ENCODE assay signal across 39 mouse cellular contexts in the genomic region with DNA sequence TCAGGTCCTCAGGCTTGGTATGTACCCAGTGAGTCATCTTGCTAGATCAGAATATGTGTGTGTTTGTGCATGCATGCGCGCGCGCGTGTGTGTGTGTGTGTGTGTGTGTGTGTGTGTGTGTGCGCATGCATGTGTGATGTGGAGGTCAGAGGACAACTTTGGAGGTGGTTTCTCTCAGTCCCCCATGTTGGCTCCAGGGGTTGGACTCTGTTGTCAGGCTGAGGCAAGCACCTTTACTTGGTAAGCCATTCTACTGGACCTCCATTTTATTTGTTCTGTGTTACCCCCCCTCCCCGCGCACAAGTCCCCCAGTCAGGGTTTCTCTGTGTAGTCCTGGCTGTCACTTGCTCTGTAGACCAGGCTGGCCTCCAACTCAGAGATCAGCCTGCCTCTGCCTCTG. TPM values are rescaled to one million over a fixed set of nuclear protein-coding genes. Genes with fewer than 3 reads are reported as not detected.
"Had no signal": no experiment of that assay in that cellular context is flagged by ENCODE, and none has a peak within 500 bp of the region (broad histone marks: within the 10 kb centered on the region; RNA-seq: fewer than 3 reads in every experiment).

No protein-coding gene starts in this region.

- H3K36me3 ChIP-seq: heart, embryonic 13.5 days; hindbrain, embryonic 10.5 days; hindbrain, embryonic 12.5 days; intestine, embryonic 15.5 days; limb, embryonic 13.5 days; limb, embryonic 15.5 days; liver, embryonic 12.5 days had no signal

- H3K4me3 ChIP-seq: gastrocnemius, adult 2 months; heart, adult 2 months; heart, embryonic 13.5 days; heart, embryonic 15.5 days; hindbrain, embryonic 10.5 days; hindbrain, embryonic 12.5 days; intestine, embryonic 15.5 days; layer of hippocampus, adult 2 months; limb, embryonic 13.5 days; limb, embryonic 15.5 days; liver, embryonic 12.5 days had no signal

- H3K4me2 ChIP-seq: heart, embryonic 11.5 days; heart, embryonic 13.5 days; heart, embryonic 15.5 days; hindbrain, embryonic 12.5 days; hindbrain, embryonic 14.5 days; intestine, embryonic 15.5 days; limb, embryonic 13.5 days; limb, embryonic 15.5 days; liver, embryonic 12.5 days had no signal

- DNase-seq: gastrocnemius, adult 2 months; gastrocnemius, postnatal 10 days; gastrocnemius, postnatal 25 days; heart, adult 2 months; heart, postnatal 14 days; heart, postnatal 36 days; kidney, adult 18-20 months; kidney, adult 8-10 months; kidney, postnatal 10 days; kidney, postnatal 25 days; kidney, postnatal 4 days; left cerebral cortex, postnatal 4 days had no signal

- H3K27me3 ChIP-seq: heart, embryonic 15.5 days; hindbrain, embryonic 12.5 days; intestine, embryonic 15.5 days; limb, embryonic 15.5 days; liver, embryonic 12.5 days had no signal

- ATAC-seq: hindbrain, embryonic 16.5 days; inflammation-experienced regulatory T-cells, adult 6 months; intestine, embryonic 15.5 days; intestine, postnatal 0 days; liver, embryonic 12.5 days had no signal

- H3K27ac ChIP-seq: gastrocnemius, adult 2 months; heart, embryonic 13.5 days; heart, embryonic 15.5 days; hindbrain, embryonic 10.5 days; hindbrain, embryonic 12.5 days; hindbrain, embryonic 14.5 days; intestine, embryonic 15.5 days; layer of hippocampus, adult 2 months; limb, embryonic 13.5 days; limb, embryonic 15.5 days; liver, embryonic 12.5 days; liver, embryonic 14.5 days had no signal

- H3K9ac ChIP-seq: heart, embryonic 13.5 days; heart, embryonic 15.5 days; hindbrain, embryonic 12.5 days; hindbrain, embryonic 14.5 days; intestine, embryonic 15.5 days; limb, embryonic 13.5 days; limb, embryonic 15.5 days; liver, embryonic 12.5 days; liver, embryonic 14.5 days had no signal

- H3K4me1 ChIP-seq: hindbrain, embryonic 10.5 days; hindbrain, embryonic 12.5 days; intestine, embryonic 15.5 days; limb, embryonic 13.5 days; limb, embryonic 15.5 days; liver, embryonic 12.5 days had no signal

- H3K9me3 ChIP-seq: heart, embryonic 13.5 days; heart, embryonic 15.5 days; hindbrain, embryonic 10.5 days; hindbrain, embryonic 12.5 days; intestine, embryonic 15.5 days; limb, embryonic 13.5 days; limb, embryonic 15.5 days; liver, embryonic 12.5 days had no signal

RNA-seq across cellular contexts. Expression of gene Lrrc2, which starts 10.0 kb away (rescaled TPM):
- polyA plus RNA-seq: limb, embryonic 13.5 days; liver, adult 2 months had no signal

RNA-seq across cellular contexts. Expression of gene Tdgf1, which starts 15.4 kb away (rescaled TPM):
- total RNA-seq: gastrocnemius, adult 2 months; gastrocnemius, postnatal 10 days; gastrocnemius, postnatal 25 days; gastrocnemius, postnatal 4 days; granulocyte monocyte progenitor cell, adult 5-6 weeks; heart, adult 2 months; heart, postnatal 36 days; layer of hippocampus, postnatal 10 days; liver, adult 2 months had no signal
- polyA plus RNA-seq: heart, adult 2 months; heart, embryonic 11.5 days; heart, embryonic 13.5 days; heart, embryonic 15.5 days; heart, postnatal 0 days; hindbrain, embryonic 10.5 days; hindbrain, embryonic 12.5 days; intestine, embryonic 15.5 days; intestine, postnatal 0 days; kidney, embryonic 14.5 days; kidney, embryonic 16.5 days; limb, embryonic 11.5 days; liver, adult 2 months; liver, embryonic 12.5 days; liver, embryonic 14.5 days had no signal

RNA-seq across cellular contexts. Expression of gene Rtp3, which starts 29.0 kb away (rescaled TPM):
- total RNA-seq: granulocyte monocyte progenitor cell, adult 5-6 weeks had no signal
- polyA plus RNA-seq: hindbrain, embryonic 10.5 days; hindbrain, embryonic 12.5 days; hindbrain, embryonic 14.5 days; hindbrain, embryonic 16.5 days; inflammation-experienced regulatory T-cells, adult 6 months; limb, embryonic 11.5 days; limb, embryonic 13.5 days; limb, embryonic 15.5 days had no signal

RNA-seq across cellular contexts. Expression of gene Fam240a, which starts 44.7 kb away (rescaled TPM):
- total RNA-seq: granulocyte monocyte progenitor cell, adult 5-6 weeks; heart, adult 2 months; heart, postnatal 14 days; heart, postnatal 36 days; layer of hippocampus, adult 2 months; layer of hippocampus, postnatal 10 days; layer of hippocampus, postnatal 25 days; left cerebral cortex, adult 8-10 months; left cerebral cortex, postnatal 10 days; left cerebral cortex, postnatal 25 days; left cerebral cortex, postnatal 4 days; liver, adult 2 months had no signal
- polyA plus RNA-seq: heart, adult 2 months; heart, embryonic 11.5 days; heart, embryonic 13.5 days; heart, embryonic 15.5 days; heart, postnatal 0 days; hindbrain, embryonic 10.5 days; hindbrain, embryonic 12.5 days; hindbrain, embryonic 14.5 days; hindbrain, embryonic 16.5 days; inflammation-experienced regulatory T-cells, adult 6 months; intestine, embryonic 15.5 days; intestine, postnatal 0 days; kidney, embryonic 14.5 days; kidney, embryonic 16.5 days; limb, embryonic 11.5 days; limb, embryonic 13.5 days; limb, embryonic 15.5 days; liver, adult 2 months; liver, embryonic 12.5 days; liver, embryonic 14.5 days had no signal

RNA-seq across cellular contexts. Expression of gene Ltf, which starts 57.7 kb away (rescaled TPM):
- total RNA-seq: gastrocnemius, adult 2 months; gastrocnemius, postnatal 25 days; heart, adult 2 months; layer of hippocampus, adult 2 months; left cerebral cortex, adult 8-10 months; left cerebral cortex, postnatal 25 days had no signal
